Mouse (Mus musculus) hindbrain, embryonic 16.5 days (tissue): Measurements from ENCODE around the gene Gcn1l1. TPM values are rescaled to one million over a fixed set of nuclear protein-coding genes. Genes with fewer than 3 reads are reported as not detected.
A peak's percentile ranks its signal among the peaks of the same experiment; 100 is the strongest.

ENCODE experiments used
- ATAC-seq: fragments of 200-750 bp; cut with Nextera tagmentation; 2 replicates; pipeline ENCODE4 v1.8.0; 2017; ENCODE audit warnings: moderate TSS enrichment, moderate library complexity
- H3K27ac ChIP-seq: fragments of 300-500 bp; sonication (generic); 2 replicates; pipeline ENCODE4 v1.5.1; 2014; ENCODE audit warnings: low read depth, mild to moderate bottlenecking, control low read depth, low read length, moderate library complexity
- H3K27me3 ChIP-seq: fragments of 300-500 bp; sonication (generic); replicated peaks from 2 replicates; pipeline ENCODE4 v1.6.1; 2014; ENCODE audit warnings: low read length; ENCODE audit not compliant: control insufficient read depth, insufficient read depth
- H3K36me3 ChIP-seq: fragments of 300-500 bp; sonication (generic); 2 replicates; pipeline ENCODE4 v1.6.1; 2014; ENCODE audit warnings: mild to moderate bottlenecking, low read length, moderate library complexity, mixed read lengths; ENCODE audit not compliant: control insufficient read depth, insufficient read depth
- H3K4me1 ChIP-seq: fragments of 300-500 bp; sonication (generic); 2 replicates; pipeline ENCODE4 v1.6.1; 2014; ENCODE audit warnings: low read depth, low read length; ENCODE audit not compliant: control insufficient read depth, insufficient read depth
- H3K4me2 ChIP-seq: fragments of 300-500 bp; sonication (generic); 2 replicates; pipeline ENCODE4 v1.6.1; 2014; ENCODE audit warnings: mild to moderate bottlenecking, low read length, control low read depth, moderate library complexity
- H3K4me3 ChIP-seq: fragments of 300-500 bp; sonication (generic); 2 replicates; pipeline ENCODE4 v1.5.1; 2014; ENCODE audit warnings: mild to moderate bottlenecking, low read length, control low read depth, moderate library complexity
- H3K9ac ChIP-seq: fragments of 300-500 bp; sonication (generic); 2 replicates; pipeline ENCODE4 v1.6.1; 2014; ENCODE audit warnings: low read depth, mild to moderate bottlenecking, control low read depth, low read length, moderate library complexity
- H3K9me3 ChIP-seq: fragments of 300-500 bp; sonication (generic); 2 replicates; pipeline ENCODE4 v1.6.1; 2014; ENCODE audit warnings: mild to moderate bottlenecking, low read length, moderate library complexity; ENCODE audit not compliant: control insufficient read depth
- WGBS: fragments of 180-500 bp; shearing (Covaris S2); extraction: QIAGEN DNeasy Blood & Tissue Kit; methylation state at CpG from one replicate; pipeline ENCODE4 v1.1.7; 2014; 5-methylcytosine and 5-hydroxymethylcytosine counted together
- polyA plus RNA-seq: library from polyadenylated mRNA; unstranded; fragments of >200 nt; fragmentation: Nextera tagmentation; extraction: Ambion mirVana; gene quantifications from 2 replicates; pipeline ENCODE4 v1.2.1, GENCODE M21; 2015

Gene Gcn1l1
- polyA plus RNA-seq, 1 experiment from 2014 or later, result 32.2 TPM

DNA sequence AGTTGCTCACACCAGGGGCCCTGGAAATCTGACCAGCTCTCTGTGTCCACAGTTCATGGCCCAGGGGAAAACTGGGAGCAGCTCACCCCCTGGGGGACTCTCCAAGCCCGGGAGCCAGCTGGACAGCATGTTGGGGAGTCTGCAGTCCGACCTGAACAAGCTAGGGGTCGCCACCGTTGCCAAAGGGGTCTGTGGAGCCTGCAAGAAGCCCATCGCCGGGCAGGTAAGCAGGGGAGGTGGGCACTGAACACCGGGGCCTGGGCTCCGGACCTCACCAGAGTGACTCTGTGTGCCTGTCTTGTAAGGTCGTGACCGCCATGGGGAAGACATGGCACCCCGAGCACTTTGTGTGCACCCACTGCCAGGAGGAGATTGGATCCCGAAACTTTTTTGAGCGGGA, 13.3 kb upstream of the Gcn1l1 start:
- peaks cover 32% of the 10 kb centered on the region for H3K36me3 ChIP-seq
- no peaks in the 10 kb centered on the region for H3K27me3 ChIP-seq
- no peak for ATAC-seq
- whole genome bisulfite sequencing, result 85% methylated on average over 13 of the region's 13 CpGs
- no peak overlapping the region for H3K9ac ChIP-seq
- H3K27ac ChIP-seq, result no peak overlapping the region
- H3K9me3 ChIP-seq, result no peaks in the 10 kb centered on the region
- no peak overlapping the region for H3K4me3 ChIP-seq
- H3K4me2 ChIP-seq, result no peak overlapping the region
- H3K4me1 ChIP-seq, result no peaks in the 10 kb centered on the region

DNA sequence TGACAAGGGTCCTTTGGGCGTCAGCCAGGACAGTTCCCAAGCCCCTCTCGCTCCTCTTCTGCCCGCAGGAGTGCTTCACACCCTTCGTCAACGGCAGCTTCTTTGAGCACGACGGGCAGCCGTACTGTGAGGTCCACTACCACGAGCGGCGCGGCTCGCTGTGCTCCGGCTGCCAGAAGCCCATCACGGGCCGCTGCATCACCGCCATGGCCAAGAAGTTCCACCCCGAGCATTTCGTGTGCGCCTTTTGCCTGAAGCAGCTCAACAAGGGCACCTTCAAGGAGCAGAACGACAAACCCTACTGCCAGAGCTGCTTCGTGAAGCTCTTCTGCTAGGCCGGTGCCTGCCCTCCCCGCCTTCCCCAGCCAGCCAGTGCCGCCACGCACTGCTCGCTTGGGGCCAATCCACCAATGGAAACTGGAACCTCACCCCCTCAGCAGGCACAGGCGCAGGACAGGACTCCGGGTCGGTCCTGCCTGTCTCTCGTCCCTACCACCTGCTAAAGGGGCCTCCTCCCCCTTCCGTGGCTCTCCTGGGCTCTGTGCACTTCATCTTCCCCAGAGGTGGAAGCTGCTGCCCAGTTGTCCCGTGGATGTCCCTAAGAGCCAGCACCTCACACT, 11.1 kb upstream of the Gcn1l1 start:
- H3K27ac ChIP-seq, result no peak overlapping the region
- no peak overlapping the region for H3K4me2 ChIP-seq
- no peaks in the 10 kb centered on the region for H3K9me3 ChIP-seq
- H3K27me3 ChIP-seq, result no peaks in the 10 kb centered on the region
- WGBS, result 85% methylated on average over 33 of the region's 33 CpGs
- no peak for ATAC-seq
- H3K9ac ChIP-seq, result no peak overlapping the region
- peaks cover 21% of the 10 kb centered on the region for H3K36me3 ChIP-seq
- H3K4me3 ChIP-seq, result no peak overlapping the region
- H3K4me1 ChIP-seq, result no peaks in the 10 kb centered on the region

DNA sequence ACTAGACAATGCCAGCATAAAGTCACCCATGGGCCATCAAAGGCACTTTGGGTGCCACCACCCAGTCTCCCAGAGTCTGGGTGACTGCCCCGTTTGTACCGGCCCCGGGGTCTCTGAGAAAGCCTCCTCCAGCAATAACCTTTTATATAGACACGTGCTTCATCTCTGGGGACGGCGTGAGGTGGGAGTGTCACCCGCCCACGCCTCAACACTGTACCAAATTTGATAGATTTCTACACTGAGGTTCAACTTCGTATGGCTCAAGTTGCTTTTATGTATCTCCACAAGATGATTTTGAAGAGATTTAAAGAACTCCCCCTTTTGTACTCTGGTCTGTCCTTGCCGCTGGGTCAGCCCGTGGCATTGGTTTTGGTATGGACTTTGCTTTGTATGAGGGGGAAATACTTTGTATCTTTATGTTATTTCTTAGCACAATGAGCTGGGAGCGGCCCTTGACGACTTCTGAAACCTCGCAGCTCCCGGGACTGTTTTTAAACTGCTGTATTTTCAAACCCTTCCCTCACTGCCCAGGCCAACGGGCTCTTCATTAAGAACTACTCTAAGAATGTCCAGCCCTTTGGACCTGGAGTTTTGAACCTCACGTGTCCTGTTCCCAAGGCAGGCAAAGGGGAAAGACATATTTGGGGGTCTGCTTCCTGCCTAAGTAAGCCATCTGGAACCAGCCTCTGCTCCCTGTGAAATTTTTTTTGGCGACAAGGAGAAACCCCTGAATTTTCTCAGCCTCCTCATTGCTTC, 10.3 kb upstream of the Gcn1l1 start:
- no peak overlapping the region for H3K9ac ChIP-seq
- 91% methylated on average over 18 of the region's 18 CpGs for WGBS
- H3K4me1 ChIP-seq, result no peaks in the 10 kb centered on the region
- no peak overlapping the region for H3K4me3 ChIP-seq
- no peak for ATAC-seq
- H3K9me3 ChIP-seq, result no peaks in the 10 kb centered on the region
- no peak overlapping the region for H3K27ac ChIP-seq
- H3K36me3 ChIP-seq, result peaks cover 18% of the 10 kb centered on the region
- H3K27me3 ChIP-seq, result no peaks in the 10 kb centered on the region
- H3K4me2 ChIP-seq, result no peak overlapping the region

DNA sequence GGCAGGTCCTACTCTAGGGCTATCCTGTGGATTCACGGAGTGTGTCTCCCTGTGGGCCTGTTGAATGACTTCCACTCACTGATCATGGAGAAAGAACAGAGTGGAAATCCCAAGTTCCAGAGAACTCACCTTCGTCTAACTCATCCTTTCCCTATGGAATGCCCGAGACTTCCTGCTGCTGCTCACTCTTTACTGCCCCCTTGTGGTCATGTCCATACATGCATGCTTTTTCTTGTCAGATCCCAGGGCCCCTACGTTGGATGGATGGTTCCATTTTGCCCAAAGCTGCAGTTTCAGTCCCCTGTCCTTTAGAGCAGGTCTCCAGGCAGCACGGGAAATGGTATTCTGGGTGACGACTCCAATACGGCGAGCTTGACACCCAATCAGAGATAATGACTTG, 8.8 kb upstream of the Gcn1l1 start:
- no peak for ATAC-seq
- 10% methylated on average over 8 of the region's 8 CpGs for WGBS
- Histone ChIP-seq H3K27ac (no peak overlapping the region), H3K36me3 (peaks cover 18% of the 10 kb centered on the region), H3K4me2 (no peak overlapping the region), H3K9me3 (no peaks in the 10 kb centered on the region), H3K27me3 (no peaks in the 10 kb centered on the region), H3K4me1 (peaks cover 9% of the 10 kb centered on the region), H3K9ac (no peak overlapping the region), H3K4me3 (no peak overlapping the region)

DNA sequence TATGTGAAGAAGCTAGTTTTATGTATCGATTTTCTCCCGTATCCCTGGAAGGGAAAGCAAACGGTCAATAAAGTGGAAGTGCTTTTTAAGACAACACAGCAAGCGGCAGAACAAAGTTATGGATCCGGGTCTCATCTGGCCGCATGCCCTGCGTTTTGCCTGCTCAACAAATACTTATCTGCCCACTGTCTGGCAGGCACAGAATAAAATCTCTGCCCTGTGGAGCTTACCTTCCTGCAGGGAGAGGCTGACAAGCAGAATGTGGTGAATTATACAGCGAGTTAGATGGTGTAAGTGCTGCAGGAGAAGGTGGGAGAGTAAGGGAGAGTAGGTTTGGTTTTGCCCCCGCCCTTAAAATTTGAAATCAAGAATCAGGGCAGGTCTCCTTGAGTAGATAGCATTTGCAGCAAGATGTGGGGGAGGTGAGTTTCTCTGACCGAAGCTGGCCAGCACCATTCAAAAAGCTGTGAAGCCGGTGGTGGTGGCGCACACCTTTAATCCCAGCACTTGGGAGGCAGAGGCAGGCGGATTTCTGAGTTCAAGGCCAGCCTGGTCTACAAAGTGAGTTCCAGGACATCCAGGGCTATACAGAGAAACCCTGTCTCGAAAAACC, 6.8 kb upstream of the Gcn1l1 start:
- 92% methylated on average over 14 of the region's 14 CpGs for WGBS
- no peak for ATAC-seq
- no peaks in the 10 kb centered on the region for H3K9me3 ChIP-seq

DNA sequence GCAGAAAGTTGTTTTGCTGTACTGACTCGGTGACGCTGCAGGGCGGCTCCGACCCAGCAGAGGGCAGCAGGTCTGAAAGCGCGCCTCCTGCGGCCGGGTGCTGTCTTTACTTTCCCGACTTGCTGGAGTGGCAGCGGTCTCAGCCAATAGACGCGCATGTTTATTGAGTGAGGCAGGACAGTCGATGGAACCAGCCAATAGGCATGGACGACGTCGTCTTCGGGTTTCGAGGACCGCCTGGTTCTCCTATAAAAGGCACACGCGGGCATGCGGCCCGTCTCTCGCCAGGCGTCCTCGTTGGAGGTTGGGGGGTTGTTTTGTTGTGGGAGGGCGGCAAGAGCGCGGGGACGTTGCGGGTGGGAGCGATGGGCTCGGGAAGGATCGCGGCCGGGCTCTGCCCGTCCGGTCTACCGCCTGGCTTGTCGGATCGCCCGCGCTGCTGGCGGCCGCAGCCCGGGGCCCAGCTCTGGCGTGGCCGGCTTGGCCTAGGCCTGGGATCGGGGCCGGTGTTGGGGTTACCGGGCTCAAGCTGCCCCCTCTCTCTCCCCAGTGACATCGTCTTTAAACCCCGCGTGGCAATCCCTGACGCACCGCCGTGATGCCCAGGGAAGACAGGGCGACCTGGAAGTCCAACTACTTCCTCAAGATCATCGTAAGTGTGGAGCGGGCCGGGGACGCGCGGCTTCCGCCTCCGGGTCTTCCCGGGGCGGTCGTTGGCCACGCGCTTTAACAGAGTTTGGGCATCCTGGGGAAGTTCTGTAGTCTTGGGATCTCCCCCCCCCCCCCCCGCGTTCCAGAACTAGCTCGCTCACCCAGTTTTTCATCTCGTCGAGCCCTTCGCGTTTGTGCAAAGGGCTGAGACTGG, 5.6 kb upstream of the Gcn1l1 start, which contains the start of gene Rplp0:
Gene Rplp0 (plus strand): TSS at position 231 of the 865 bp plus-strand sequence.
- peaks cover 10% of the 10 kb centered on the region for H3K4me1 ChIP-seq
- peak; percentile 99 for ATAC-seq
- peak within 1 kb of the TSS; percentile 77 for H3K4me2 ChIP-seq
- H3K36me3 ChIP-seq, result peaks cover 19% of the 10 kb centered on the region
- H3K27ac ChIP-seq, result peak within 1 kb of the TSS; percentile 87
- H3K27me3 ChIP-seq, result no peaks in the 10 kb centered on the region
- under 1% methylated on average over 64 of the region's 78 CpGs for WGBS
- H3K4me3 ChIP-seq, result peak within 1 kb of the TSS; percentile 87
- H3K9me3 ChIP-seq, result no peaks in the 10 kb centered on the region
- peak within 1 kb of the TSS; percentile 98 for H3K9ac ChIP-seq

More for the DNA sequence above, 6.8 kb upstream of the Gcn1l1 start:
- Histone ChIP-seq H3K9ac (no peak overlapping the region), H3K36me3 (peaks cover 24% of the 10 kb centered on the region), H3K27ac (no peak overlapping the region), H3K4me1 (peaks cover 9% of the 10 kb centered on the region), H3K4me2 (no peak overlapping the region), H3K4me3 (no peak overlapping the region), H3K27me3 (no peaks in the 10 kb centered on the region)

DNA sequence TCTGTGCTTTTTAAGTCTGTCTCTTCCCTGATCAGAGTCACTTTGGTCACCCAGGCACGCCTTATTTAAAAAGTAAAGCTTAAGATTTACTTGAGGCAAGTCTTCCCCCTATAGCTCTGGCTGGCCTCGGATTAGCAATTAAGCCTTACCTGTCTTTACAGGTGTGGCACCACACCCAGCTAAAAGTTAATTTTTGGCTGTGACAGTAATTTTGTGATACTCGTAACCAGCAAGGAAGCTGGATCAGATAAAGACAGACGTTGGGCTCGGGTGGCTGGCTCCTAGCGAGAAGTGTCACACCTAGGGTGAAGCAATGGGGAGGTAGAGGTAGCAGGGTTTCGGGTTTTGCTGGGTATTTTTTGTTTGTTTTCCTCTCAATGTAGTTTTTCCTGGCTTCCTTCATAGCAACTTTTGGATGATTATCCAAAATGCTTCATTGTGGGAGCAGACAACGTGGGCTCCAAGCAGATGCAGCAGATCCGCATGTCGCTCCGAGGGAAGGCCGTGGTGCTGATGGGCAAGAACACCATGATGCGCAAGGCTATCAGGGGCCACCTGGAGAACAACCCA, 4.6 kb upstream of the Gcn1l1 start:
- peaks cover 14% of the 10 kb centered on the region for H3K4me1 ChIP-seq
- no peak overlapping the region for H3K27ac ChIP-seq
- ATAC-seq, result no peak
- peak overlapping the region; percentile 98 for H3K9ac ChIP-seq
- no peaks in the 10 kb centered on the region for H3K27me3 ChIP-seq
- H3K4me3 ChIP-seq, result peak overlapping the region; percentile 87
- H3K4me2 ChIP-seq, result peak overlapping the region; percentile 77
- 45% methylated on average over 13 of the region's 13 CpGs for WGBS
- H3K9me3 ChIP-seq, result no peaks in the 10 kb centered on the region
- H3K36me3 ChIP-seq, result peaks cover 17% of the 10 kb centered on the region

DNA sequence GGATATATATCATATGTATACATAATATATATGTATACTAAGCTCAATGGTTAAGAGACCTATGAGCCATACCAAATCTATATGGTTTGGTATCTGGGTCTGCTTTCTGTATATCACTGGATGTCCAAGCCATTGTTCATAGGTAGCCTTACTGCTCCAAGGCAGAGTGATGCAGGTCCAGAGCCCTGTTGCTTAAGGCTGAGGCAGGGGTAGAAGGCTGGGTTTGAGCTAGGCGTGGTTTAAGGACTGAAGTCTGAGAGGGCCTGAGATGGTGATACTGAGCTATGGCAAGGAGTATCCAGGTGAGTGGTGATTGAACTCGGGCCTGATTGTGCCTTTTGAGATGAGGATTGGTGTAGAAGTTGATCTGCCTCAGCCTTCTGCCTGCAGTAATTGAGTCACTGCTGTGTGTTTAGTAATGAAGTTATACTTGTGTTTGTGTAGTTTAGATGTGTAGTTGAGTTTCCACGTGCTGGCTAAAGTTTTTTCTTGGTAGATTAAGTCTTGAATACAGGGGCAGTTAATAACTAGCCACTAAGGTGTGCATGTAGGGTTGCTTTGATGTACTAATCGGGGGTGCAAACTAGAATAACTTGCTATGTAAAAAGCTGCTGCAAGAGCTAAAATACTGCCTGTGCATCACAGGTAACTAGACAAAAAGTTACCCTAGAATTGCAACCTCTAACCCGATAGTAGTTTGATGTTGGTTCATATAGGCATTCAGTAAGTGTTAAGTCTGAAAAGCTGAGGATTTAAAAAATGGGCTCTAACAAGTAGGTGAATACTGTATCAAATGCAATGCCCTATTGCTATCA, 1.1 kb upstream of the Gcn1l1 start:
- H3K4me3 ChIP-seq, result peak overlapping the region; percentile 88; the same call in 1 of the 2 replicates
- H3K27me3 ChIP-seq, result no peaks in the 10 kb centered on the region
- peak overlapping the region; percentile 77 for H3K4me2 ChIP-seq
- WGBS, result 45% methylated on average over 5 of the region's 5 CpGs
- no peaks in the 10 kb centered on the region for H3K9me3 ChIP-seq
- no peak overlapping the region for H3K27ac ChIP-seq
- H3K9ac ChIP-seq, result no peak overlapping the region
- H3K4me1 ChIP-seq, result peaks cover 24% of the 10 kb centered on the region
- H3K36me3 ChIP-seq, result peaks cover 17% of the 10 kb centered on the region
- no peak for ATAC-seq
